Mouse (Mus musculus): ENCODE measurements around the gene 1700025B11Rik. TPM values are rescaled to one million over a fixed set of nuclear protein-coding genes. Genes with fewer than 3 reads are reported as not detected.
"Not testable (repeated sequence)": the region's sequence is repeated elsewhere in the genome, so short reads cannot be mapped to it uniquely, and the experiment has no call there.

Gene 1700025B11Rik
- total RNA-seq (2021): not detected
- long read RNA-seq, experiment 1: 0 reads
- long read RNA-seq, experiment 2: 0 reads

- intact Hi-C loops (cut with DNase I): loop anchor here (1.0 kb wide), 1 partner anchor 38 kb away; the partner anchor contains the start of gene Gm36245
- DNase-seq (ENCODE audit: extremely low spot score in 1 of 2, low spot score in 2 of 2): no peak
- Histone ChIP-seq H3K27ac (no peak within 1 kb of the TSS), H3K4me3 (no peak within 1 kb of the TSS)
- TF ChIP-seq CTCF (IDR thresholded peaks at IDR 0.05): no peak
These were observed at the start of gene 1700025B11Rik for GRCm38 (mm10) chr15:77561792-77562191. TSS of gene 1700025B11Rik (minus strand) at chr15:77561892.

DNA sequence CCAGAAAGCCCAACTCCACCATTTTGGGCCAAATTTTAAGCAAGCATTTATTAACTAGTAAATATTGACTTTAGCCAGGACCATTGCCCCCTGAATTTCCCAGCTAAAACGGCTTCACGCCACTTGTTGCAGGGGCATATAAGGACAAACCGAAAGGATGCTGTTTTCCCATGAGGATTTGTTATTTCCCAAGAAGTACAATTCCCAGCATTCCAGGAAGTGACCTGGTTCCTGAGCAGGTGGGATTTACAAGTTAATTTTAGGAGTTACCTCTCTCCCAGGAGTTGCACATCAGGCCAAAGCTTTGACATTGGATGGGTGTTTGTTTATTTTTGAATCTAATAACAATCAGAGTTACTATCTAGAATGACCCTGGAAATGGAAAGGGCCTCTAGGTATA, 44.4 kb upstream of the 1700025B11Rik start:
- no peak overlapping the region for H3K4me3 ChIP-seq
- no peak for TF ChIP-seq CTCF (IDR thresholded peaks at IDR 0.05)
- DNase-seq (ENCODE audit: extremely low spot score in 1 of 2, low spot score in 2 of 2): no peak
- intact Hi-C loops (cut with DNase I): no loop called here
- H3K27ac ChIP-seq: no peak overlapping the region

DNA sequence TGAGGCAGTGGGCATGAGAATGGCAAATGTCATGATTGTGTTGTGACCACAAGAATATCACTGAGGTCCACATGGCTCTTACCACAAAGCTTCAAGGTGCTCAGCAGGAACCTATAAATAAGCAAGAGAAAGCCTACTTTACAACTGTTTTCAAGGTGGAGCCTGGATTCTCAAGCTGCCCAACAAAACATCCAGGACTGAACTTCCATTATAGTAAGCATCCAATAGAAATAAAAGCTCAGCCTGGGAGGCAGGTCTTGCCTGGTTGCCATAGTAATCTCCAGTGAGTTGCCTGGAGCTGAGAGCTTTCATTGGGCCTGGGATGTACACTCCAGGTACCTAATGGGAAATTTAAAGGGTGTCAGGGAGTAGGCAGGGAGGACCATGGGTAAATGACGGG, 37.3 kb upstream of the 1700025B11Rik start, which contains the start of gene Gm36245:
TSS of gene Gm36245 (plus strand) at position 301 of the 400 bp plus-strand sequence.
- no peak for DNase-seq (ENCODE audit: extremely low spot score in 1 of 2, low spot score in 2 of 2)
- TF ChIP-seq CTCF (IDR thresholded peaks at IDR 0.05): no peak
- Histone ChIP-seq H3K27ac (no peak within 1 kb of the TSS), H3K4me3 (no peak within 1 kb of the TSS)
- intact Hi-C loops (cut with DNase I): loop anchor here (1.0 kb wide), 1 partner anchor 37 kb away; no protein-coding TSS in a partner anchor

DNA sequence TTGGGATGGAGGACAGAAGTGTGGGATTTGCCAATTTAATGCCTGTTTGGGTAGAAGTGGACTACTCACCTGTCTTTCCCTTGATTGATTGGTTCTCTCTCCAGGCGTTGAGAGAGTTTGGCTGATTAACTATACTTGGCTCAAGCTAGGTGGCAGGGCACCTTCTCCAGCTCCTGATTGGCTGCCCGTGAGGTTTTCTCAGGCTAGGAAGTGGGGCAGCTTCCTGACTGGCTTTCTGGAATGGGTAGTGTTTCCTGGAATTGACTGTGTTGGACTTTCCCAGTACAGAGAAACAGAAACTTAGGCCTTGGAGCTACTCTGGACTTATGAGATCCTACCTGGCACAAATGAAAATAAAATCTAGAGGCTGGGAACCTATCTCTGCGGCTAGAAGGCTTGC, 36.7 kb upstream of the 1700025B11Rik start:
- intact Hi-C loops (cut with DNase I): no loop called here

GRCm38 (mm10) chr15:77595961-77596360, 34.3 kb upstream of the 1700025B11Rik start, which contains the start of gene Apol10b:
TSS of gene Apol10b (minus strand) at chr15:77596125.
- intact Hi-C loops (cut with DNase I): no loop called here
- no peak for DNase-seq (ENCODE audit: extremely low spot score in 1 of 2, low spot score in 2 of 2)

More for the DNA sequence above, 36.7 kb upstream of the 1700025B11Rik start:
- DNase-seq (ENCODE audit: extremely low spot score in 1 of 2, low spot score in 2 of 2): no peak
- Histone ChIP-seq H3K27ac (no peak overlapping the region), H3K4me3 (no peak overlapping the region)
- TF ChIP-seq CTCF (IDR thresholded peaks at IDR 0.05): no peak

GRCm38 (mm10) chr15:77593557-77593956, 31.9 kb upstream of the 1700025B11Rik start:
- TF ChIP-seq CTCF (IDR thresholded peaks at IDR 0.05): no peak
- Histone ChIP-seq H3K4me3 (no peak overlapping the region), H3K27ac (no peak overlapping the region)
- DNase-seq (ENCODE audit: extremely low spot score in 1 of 2, low spot score in 2 of 2): no peak
- intact Hi-C loops (cut with DNase I): no loop called here

More at GRCm38 (mm10) chr15:77595961-77596360, 34.3 kb upstream of the 1700025B11Rik start, which contains the start of gene Apol10b:
- Histone ChIP-seq H3K4me3 (no peak within 1 kb of the TSS), H3K27ac (no peak within 1 kb of the TSS)
- no peak for TF ChIP-seq CTCF (IDR thresholded peaks at IDR 0.05)

DNA sequence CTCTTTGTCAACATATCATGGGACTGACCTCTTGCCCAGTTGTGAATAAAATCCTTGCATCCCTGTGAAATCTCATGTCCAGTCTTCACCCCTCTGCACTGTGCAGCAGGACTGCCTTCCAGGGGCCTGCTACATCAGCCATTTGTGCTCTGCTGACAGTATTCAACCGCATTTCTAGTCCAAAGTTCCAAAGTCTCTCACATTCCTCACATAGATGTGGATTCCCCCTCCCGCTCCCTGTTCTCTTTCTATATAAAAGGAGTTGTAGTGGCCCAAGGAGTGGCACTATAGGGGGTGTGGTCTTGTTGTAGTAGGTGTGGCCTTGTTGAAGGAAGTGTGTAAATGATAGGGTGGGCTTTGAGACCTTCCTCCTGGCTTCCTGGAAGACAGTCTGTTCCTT, 29.2 kb upstream of the 1700025B11Rik start:
- H3K4me3 ChIP-seq: no peak overlapping the region
- intact Hi-C loops (cut with DNase I): no loop called here
- no peak for DNase-seq (ENCODE audit: extremely low spot score in 1 of 2, low spot score in 2 of 2)
- no peak overlapping the region for H3K27ac ChIP-seq
- no peak for TF ChIP-seq CTCF (IDR thresholded peaks at IDR 0.05)

GRCm38 (mm10) chr15:77588981-77589380, 27.3 kb upstream of the 1700025B11Rik start:
- Histone ChIP-seq H3K4me3 (no peak overlapping the region), H3K27ac (no peak overlapping the region)
- TF ChIP-seq CTCF (IDR thresholded peaks at IDR 0.05): no peak
- DNase-seq (ENCODE audit: extremely low spot score in 1 of 2, low spot score in 2 of 2): no peak
- intact Hi-C loops (cut with DNase I): no loop called here

GRCm38 (mm10) chr15:77587026-77587425, 25.3 kb upstream of the 1700025B11Rik start:
- no peak overlapping the region for H3K27ac ChIP-seq
- no peak overlapping the region for H3K4me3 ChIP-seq
- intact Hi-C loops (cut with DNase I): no loop called here
- no peak for TF ChIP-seq CTCF (IDR thresholded peaks at IDR 0.05)
- DNase-seq (ENCODE audit: extremely low spot score in 1 of 2, low spot score in 2 of 2): no peak

DNA sequence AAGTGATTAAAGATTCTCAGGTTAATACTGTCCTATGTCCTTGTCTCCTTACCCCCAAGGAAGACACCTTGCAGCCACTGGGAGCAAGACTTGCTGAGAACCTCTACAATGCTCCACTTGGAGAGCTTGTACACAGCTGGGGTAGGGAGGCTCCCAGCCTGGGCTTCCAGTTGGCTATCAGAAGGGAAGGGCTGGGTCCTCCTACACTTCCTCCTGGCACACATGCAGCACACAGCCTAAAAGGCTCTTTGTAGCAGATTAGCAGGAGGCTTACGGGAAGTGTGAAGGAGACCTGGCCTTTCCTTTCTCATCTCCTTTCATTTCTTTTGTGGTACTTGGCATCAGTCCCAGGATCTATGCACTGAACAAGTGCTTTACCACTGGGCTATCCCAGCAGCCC, 20.0 kb upstream of the 1700025B11Rik start:
- DNase-seq (ENCODE audit: extremely low spot score in 1 of 2, low spot score in 2 of 2): peak in 1 of 2 experiments; percentile 11
- TF ChIP-seq CTCF (IDR thresholded peaks at IDR 0.05): no peak
- intact Hi-C loops (cut with DNase I): no loop called here
- H3K4me3 ChIP-seq: no peak overlapping the region
- peak overlapping the region; percentile 45 for H3K27ac ChIP-seq

DNA sequence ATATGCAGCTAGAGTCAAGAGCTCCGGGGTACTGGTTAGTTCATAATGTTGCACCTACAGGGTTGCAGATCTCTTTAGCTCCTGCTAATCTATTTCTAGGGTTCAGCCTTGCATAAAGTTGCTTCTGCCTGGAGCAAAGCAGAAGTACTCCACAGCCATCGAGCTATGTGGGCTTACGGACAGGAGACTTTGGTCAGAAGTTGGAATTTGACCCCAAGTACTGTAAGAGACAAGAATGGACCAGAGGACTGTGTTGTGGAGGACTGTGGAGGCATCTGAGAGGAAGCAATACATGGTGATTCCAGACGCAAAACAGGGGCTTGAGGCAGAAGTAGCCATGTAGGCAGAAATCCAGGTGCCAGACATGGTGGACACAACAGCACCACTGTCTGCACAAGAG, 17.6 kb upstream of the 1700025B11Rik start:
- H3K27ac ChIP-seq: no peak overlapping the region
- TF ChIP-seq CTCF (IDR thresholded peaks at IDR 0.05): no peak
- H3K4me3 ChIP-seq: no peak overlapping the region
- DNase-seq (ENCODE audit: extremely low spot score in 1 of 2, low spot score in 2 of 2): no peak
- intact Hi-C loops (cut with DNase I): no loop called here

- intact Hi-C loops (cut with DNase I): no loop called here
- no peak for DNase-seq (ENCODE audit: extremely low spot score in 1 of 2, low spot score in 2 of 2)
- Histone ChIP-seq H3K27ac (no peak overlapping the region), H3K4me3 (no peak overlapping the region)
- no peak for TF ChIP-seq CTCF (IDR thresholded peaks at IDR 0.05)
These were observed 17.1 kb upstream of the 1700025B11Rik start for GRCm38 (mm10) chr15:77578801-77579200.

GRCm38 (mm10) chr15:77563219-77563618, 1.5 kb upstream of the 1700025B11Rik start:
- H3K4me3 ChIP-seq: no peak overlapping the region
- DNase-seq (ENCODE audit: extremely low spot score in 1 of 2, low spot score in 2 of 2): no peak
- H3K27ac ChIP-seq: no peak overlapping the region
- TF ChIP-seq CTCF (IDR thresholded peaks at IDR 0.05): peak; percentile 29
- intact Hi-C loops (cut with DNase I): no loop called here

GRCm38 (mm10) chr15:77539221-77539620, 22.5 kb downstream of the 1700025B11Rik start:
- H3K4me3 ChIP-seq; intact Hi-C loops (cut with DNase I); DNase-seq (ENCODE audit: extremely low spot score in 1 of 2, low spot score in 2 of 2); H3K27ac ChIP-seq: not testable (repeated sequence)
